Mouse (Mus musculus): Measurements from ENCODE around the gene Chpf. TPM values are rescaled to one million over a fixed set of nuclear protein-coding genes. Genes with fewer than 3 reads are reported as not detected.

Gene Chpf
- polyA plus RNA-seq, 1 experiment = 99.0 TPM

GRCm38 (mm10) chr1:75443247-75444024, 35.7 kb downstream of the Chpf start:
- TF ChIP-seq GATA1 (IDR thresholded peaks at IDR 0.05; ENCODE audit: low read length) = no peak

- TF ChIP-seq GATA1 (IDR thresholded peaks at IDR 0.05; ENCODE audit: low read length) = no peak
Measured at GRCm38 (mm10) chr1:75442811-75443210, 36.3 kb downstream of the Chpf start.

DNA sequence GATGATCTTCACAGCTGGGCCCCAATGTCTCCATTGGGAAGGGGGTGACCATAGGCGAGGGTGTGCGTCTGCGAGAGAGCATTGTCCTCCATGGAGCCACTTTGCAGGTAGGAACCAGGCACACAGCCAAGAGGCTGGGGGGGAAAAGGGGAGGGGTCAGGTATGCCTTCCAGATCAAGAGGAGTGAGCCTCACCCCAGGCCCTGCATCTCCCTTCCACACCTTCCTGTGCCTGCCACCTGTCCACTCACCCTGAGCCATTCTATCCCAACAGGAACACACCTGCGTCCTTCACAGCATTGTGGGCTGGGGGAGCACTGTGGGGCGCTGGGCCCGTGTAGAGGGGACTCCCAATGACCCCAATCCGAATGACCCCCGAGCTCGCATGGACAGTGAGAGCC, 36.9 kb downstream of the Chpf start:
- TF ChIP-seq GATA1 (IDR thresholded peaks at IDR 0.05; ENCODE audit: low read length) = no peak

GRCm38 (mm10) chr1:75441471-75441996, 37.6 kb downstream of the Chpf start:
- TF ChIP-seq GATA1 (IDR thresholded peaks at IDR 0.05; ENCODE audit: low read length) = no peak

DNA sequence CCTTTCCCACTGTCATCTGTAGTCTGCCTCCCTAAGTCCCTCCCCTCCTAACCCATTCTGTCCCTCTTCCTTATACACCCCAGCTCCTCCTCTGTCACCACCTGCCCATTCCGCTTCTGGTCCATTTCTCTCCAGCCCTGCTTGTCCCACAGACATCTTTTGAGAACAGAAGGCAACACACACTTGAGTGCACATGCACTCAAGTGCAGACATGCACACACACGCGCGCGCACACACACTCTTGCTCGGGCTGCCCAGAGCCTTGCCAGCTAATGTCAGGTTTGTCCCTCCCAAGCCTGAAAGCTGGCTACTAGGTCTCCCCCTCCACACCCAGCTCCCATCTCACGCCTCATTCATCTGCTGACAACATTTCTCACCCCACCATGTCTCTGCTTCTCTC, 38.4 kb downstream of the Chpf start:
- TF ChIP-seq GATA1 (IDR thresholded peaks at IDR 0.05; ENCODE audit: low read length) = no peak

DNA sequence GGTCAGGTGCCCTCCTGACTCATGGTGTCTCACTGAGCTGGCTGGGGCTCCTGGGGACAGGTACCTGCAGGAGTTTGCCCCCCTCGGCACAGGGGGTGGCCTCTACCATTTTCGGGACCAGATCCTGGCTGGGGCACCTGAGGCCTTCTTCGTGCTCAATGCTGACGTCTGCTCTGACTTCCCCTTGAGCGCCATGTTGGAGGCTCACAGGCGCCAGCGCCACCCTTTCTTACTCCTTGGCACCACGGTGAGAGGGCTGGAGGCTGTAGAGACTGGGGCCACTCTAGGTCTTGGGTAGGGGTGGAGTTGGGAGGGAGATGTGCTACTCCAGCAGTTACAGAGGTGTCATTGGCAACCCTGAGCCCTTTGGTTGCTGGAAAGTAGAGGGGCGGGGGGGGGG, 40.3 kb downstream of the Chpf start:
- no peak for TF ChIP-seq GATA1 (IDR thresholded peaks at IDR 0.05; ENCODE audit: low read length)

- TF ChIP-seq GATA1 (IDR thresholded peaks at IDR 0.05; ENCODE audit: low read length) = no peak
Measured at GRCm38 (mm10) chr1:75435475-75436328, 43.4 kb downstream of the Chpf start, which contains the start of gene Gmppa. TSS of gene Gmppa (plus strand) at chr1:75435930.

DNA sequence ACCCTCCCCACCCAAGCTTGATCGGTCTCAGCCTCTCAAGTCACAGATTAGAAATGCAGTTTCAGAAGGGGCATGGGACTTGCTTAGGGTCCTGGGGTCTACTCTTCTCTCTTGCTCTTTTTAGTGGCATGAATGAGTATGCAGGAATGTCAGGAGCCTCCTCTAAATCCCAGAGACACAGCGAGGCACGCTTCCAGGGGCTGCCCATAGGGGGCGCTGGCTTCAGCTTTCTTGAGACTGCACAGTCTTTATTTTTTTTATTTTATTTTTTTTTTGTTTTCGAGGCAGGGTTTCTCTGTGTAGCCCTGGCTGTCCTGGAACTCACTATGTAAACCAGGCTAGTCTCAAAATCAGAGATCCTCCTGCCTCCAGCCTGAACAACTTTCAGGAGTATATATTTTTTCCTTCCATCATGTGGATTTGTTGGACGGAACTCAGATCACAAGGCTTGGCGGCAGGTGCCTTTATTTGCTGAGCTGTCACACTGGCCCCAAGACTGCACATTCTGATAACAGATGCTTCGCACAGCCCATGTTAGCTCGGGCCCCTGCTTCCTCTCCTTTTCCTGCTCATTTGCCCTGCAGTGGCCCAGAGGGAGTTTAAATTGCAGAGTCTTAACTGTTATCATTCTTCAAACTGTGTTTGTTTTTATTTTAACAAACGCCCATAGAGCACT, 53.2 kb downstream of the Chpf start:
- TF ChIP-seq GATA1 (IDR thresholded peaks at IDR 0.05; ENCODE audit: low read length) = no peak

Other genes with a start within 250 kb of the Chpf start
- gene A630095N17Rik, start 247.2 kb downstream of the Chpf start, polyA plus RNA-seq (2012) = not detected in 2 replicates
- 11.3 and 14.7 TPM in 2 replicates for gene Dnajb2, start 242.9 kb downstream of the Chpf start, polyA plus RNA-seq (2012)
- 1.1 and 1.4 TPM in 2 replicates for gene Ptprn, start 214.8 kb downstream of the Chpf start, polyA plus RNA-seq (2012)
- gene Resp18, start 200.9 kb downstream of the Chpf start, polyA plus RNA-seq (2012) = not detected in 2 replicates
- gene Dnpep, start 161.3 kb downstream of the Chpf start, polyA plus RNA-seq (2012) = 46.2 and 77.7 TPM in 2 replicates
- 1.4 and 1.6 TPM in 2 replicates for gene Des, start 119.0 kb downstream of the Chpf start, polyA plus RNA-seq (2012)
- gene Speg, start 104.0 kb downstream of the Chpf start, polyA plus RNA-seq (2012) = 0.09 and 0.33 TPM in 2 replicates
- gene Gmppa, start 43.4 kb downstream of the Chpf start, polyA plus RNA-seq (2012) = 292 TPM in 2 replicates
- 0.40 and 0.56 TPM in 2 replicates for gene Asic4, start 28.9 kb downstream of the Chpf start, polyA plus RNA-seq (2012)
- gene Tmem198, start 225 bp upstream of the Chpf start, polyA plus RNA-seq (2012) = 2.4 and 4.1 TPM in 2 replicates
- gene Obsl1, start 27.1 kb upstream of the Chpf start, polyA plus RNA-seq (2012) = not detected in 2 replicates
- gene Inha, start 27.8 kb upstream of the Chpf start, polyA plus RNA-seq (2012) = not detected in 2 replicates
- gene Stk11ip, start 42.2 kb upstream of the Chpf start, polyA plus RNA-seq (2012) = 134 and 160 TPM in 2 replicates
- gene Slc4a3, start 67.0 kb upstream of the Chpf start, polyA plus RNA-seq (2012) = not detected in 2 replicates

Data from G1E-ER4 (cell line).